Mouse (Mus musculus) thymus, adult 2 months (tissue): ENCODE measurements at regions not wholly inside any gene's neighbourhood (a gene's known extent, or its start where the extent isn't known, plus 50 kb on each side); places are given as distances from the start of the nearest gene placed in this dataset.

Experiments used
- CTCF ChIP-seq: fragments of 200-500 bp; IDR thresholded peaks from 2 replicates; pipeline ENCODE4 v1.5.1; 2012; ENCODE audit warnings: mild to moderate bottlenecking, control low read depth, low read length, moderate library complexity, borderline replicate concordance; ENCODE audit not compliant: control insufficient read depth, poor library complexity, insufficient read depth; ENCODE audit errors: extremely low read depth
- POLR2A ChIP-seq: fragments of 200-500 bp; IDR thresholded peaks from 2 replicates; pipeline ENCODE4 v1.6.1; 2012; ENCODE audit warnings: mild to moderate bottlenecking, low read length, control low read depth, moderate library complexity; ENCODE audit not compliant: control insufficient read depth, poor library complexity, insufficient read depth; ENCODE audit errors: extremely low read depth

- TF ChIP-seq POLR2A (no peak), CTCF (no peak)
Observed at GRCm38 (mm10) chr2:146595673-146596072, 83.5 kb upstream of the Ralgapa2 start.
